Mouse (Mus musculus) erythroblast, embryonic 14.5 days (primary cell): ENCODE data around the gene Cpn1. TPM values are rescaled to one million over a fixed set of nuclear protein-coding genes. Genes with fewer than 3 reads are reported as not detected.
"Not testable (repeated sequence)": the region's sequence is repeated elsewhere in the genome, so short reads cannot be mapped to it uniquely, and the experiment has no call there.

Source experiments
- H3K27me3 ChIP-seq: 2 replicates; pipeline ENCODE4 v1.6.1; 2012; ENCODE audit warnings: inconsistent platforms; ENCODE audit not compliant: control insufficient read depth
- H3K36me3 ChIP-seq: 2 replicates; pipeline ENCODE4 v1.6.1; 2012; ENCODE audit warnings: mild to moderate bottlenecking, inconsistent platforms; ENCODE audit not compliant: control insufficient read depth
- H3K4me1 ChIP-seq: 2 replicates; pipeline ENCODE4 v1.6.1; 2012; ENCODE audit warnings: inconsistent platforms; ENCODE audit not compliant: control insufficient read depth
- H3K4me3 ChIP-seq: replicated peaks from 2 replicates; pipeline ENCODE3; 2012; ENCODE audit warnings: moderate library complexity, mild to moderate bottlenecking, inconsistent platforms
- H3K9me3 ChIP-seq: 2 replicates; pipeline ENCODE4 v1.6.1; 2012; ENCODE audit warnings: low read length, inconsistent platforms, mixed read lengths; ENCODE audit not compliant: control insufficient read depth
- GATA1 ChIP-seq: IDR thresholded peaks from 2 replicates; pipeline ENCODE4 v1.6.1; 2012; ENCODE audit warnings: low read length, inconsistent platforms, mixed read lengths
- TAL1 ChIP-seq: IDR thresholded peaks from 3 replicates; pipeline ENCODE4 v1.6.1; 2012; ENCODE audit warnings: low read length, inconsistent platforms, mixed read lengths
- polyA plus RNA-seq: library from polyadenylated mRNA; stranded (reverse); fragments of >175 nt; gene quantifications from 2 replicates; pipeline ENCODE4 v1.2.3, GENCODE M21; 2012

Gene Cpn1
- polyA plus RNA-seq, 1 experiment = 0.42 TPM

DNA sequence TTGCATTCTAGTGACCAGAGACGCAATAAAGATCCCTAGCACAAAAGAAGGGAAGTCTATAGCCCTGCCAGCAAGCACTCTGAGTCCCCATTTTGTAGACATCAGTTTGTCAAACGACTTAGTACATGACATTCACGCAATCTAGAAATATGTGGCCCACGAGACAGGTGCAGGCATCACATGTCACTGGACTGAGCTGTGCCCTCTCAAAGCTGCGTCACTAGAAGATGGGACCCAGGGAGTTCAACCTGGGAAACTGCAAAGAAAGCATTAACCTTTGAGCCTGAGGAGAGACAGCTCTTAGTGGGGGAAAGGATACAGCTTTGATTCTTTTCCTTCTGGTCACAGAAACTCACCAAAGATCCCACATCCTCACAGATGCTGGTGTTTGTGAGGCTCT, 31.1 kb downstream of the Cpn1 start:
- no peak overlapping the region for H3K4me3 ChIP-seq
- no peaks in the 10 kb centered on the region for H3K4me1 ChIP-seq
- no peaks in the 10 kb centered on the region; the same call in 1 of the 2 replicates for H3K36me3 ChIP-seq
- H3K27me3 ChIP-seq = no peaks in the 10 kb centered on the region
- no peaks in the 10 kb centered on the region for H3K9me3 ChIP-seq
- TF ChIP-seq GATA1 (no peak), TAL1 (no peak)

GRCm38 (mm10) chr19:43954864-43955263, 31.5 kb downstream of the Cpn1 start:
- no peak overlapping the region for H3K4me3 ChIP-seq
- no peaks in the 10 kb centered on the region for H3K4me1 ChIP-seq
- no peaks in the 10 kb centered on the region; the same call in 1 of the 2 replicates for H3K36me3 ChIP-seq
- TF ChIP-seq GATA1 (no peak), TAL1 (no peak)
- no peaks in the 10 kb centered on the region for H3K9me3 ChIP-seq
- H3K27me3 ChIP-seq = no peaks in the 10 kb centered on the region

DNA sequence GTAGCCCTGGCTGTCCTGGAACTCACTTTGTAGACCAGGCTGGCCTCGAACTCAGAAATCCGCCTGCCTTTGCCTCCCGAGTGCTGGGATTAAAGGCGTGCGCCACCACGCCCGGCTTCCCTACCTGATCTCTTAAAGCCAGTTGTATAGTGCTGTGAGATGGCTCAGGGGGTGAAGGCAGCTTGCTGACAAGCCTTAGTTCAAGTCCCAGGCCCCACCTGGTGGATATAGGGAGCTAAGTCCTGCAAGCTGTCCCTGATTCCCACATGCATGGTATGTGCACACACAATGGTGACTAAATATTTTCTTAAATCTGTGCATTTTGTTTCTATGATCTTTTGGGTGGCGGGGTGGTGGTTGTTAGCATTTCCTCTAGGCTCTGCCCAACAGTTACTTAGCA, 33.4 kb downstream of the Cpn1 start:
- H3K4me1 ChIP-seq, H3K4me3 ChIP-seq: not testable (repeated sequence)

GRCm38 (mm10) chr19:43949111-43949810, 37.1 kb downstream of the Cpn1 start:
- Histone ChIP-seq H3K9me3 (no peaks in the 10 kb centered on the region), H3K27me3 (no peaks in the 10 kb centered on the region; the same call in 1 of the 2 replicates), H3K4me3 (no peak overlapping the region), H3K4me1 (peaks cover 3% of the 10 kb centered on the region), H3K36me3 (no peaks in the 10 kb centered on the region)
- TF ChIP-seq GATA1 (no peak), TAL1 (no peak)

More for the DNA sequence above, 33.4 kb downstream of the Cpn1 start:
- not testable (repeated sequence) for H3K9me3 ChIP-seq, H3K27me3 ChIP-seq, H3K36me3 ChIP-seq

DNA sequence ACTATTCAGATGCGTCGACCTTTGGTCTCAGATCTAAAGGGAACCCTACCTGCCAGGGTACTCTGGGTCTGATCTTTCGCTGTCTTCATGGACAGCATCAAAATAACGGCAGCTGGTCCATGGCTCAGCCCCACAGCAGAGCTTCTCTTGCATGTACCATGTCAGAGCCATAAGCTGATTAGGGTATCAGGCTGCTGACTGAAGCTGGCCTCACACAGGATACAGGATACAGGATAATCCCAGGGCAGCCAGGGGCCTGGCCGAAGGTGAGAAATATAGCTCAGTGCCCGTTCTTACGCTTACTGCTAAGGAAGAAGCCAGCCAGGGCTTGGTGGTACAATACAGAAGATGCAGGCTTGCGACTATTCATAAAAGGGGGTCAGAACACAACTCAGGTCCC, 41.8 kb downstream of the Cpn1 start:
- TF ChIP-seq TAL1 (no peak), GATA1 (no peak)
- H3K36me3 ChIP-seq = no peaks in the 10 kb centered on the region
- H3K9me3 ChIP-seq = no peaks in the 10 kb centered on the region
- H3K27me3 ChIP-seq = peaks cover 12% of the 10 kb centered on the region
- no peak overlapping the region for H3K4me3 ChIP-seq
- H3K4me1 ChIP-seq = peaks cover 10% of the 10 kb centered on the region

- TF ChIP-seq TAL1 (no peak), GATA1 (no peak)
- no peaks in the 10 kb centered on the region for H3K36me3 ChIP-seq
- H3K27me3 ChIP-seq = peaks cover 26% of the 10 kb centered on the region
- H3K4me1 ChIP-seq = peaks cover 9% of the 10 kb centered on the region
- no peaks in the 10 kb centered on the region for H3K9me3 ChIP-seq
- no peak overlapping the region for H3K4me3 ChIP-seq
These were observed 43.3 kb downstream of the Cpn1 start for GRCm38 (mm10) chr19:43943076-43943475.

DNA sequence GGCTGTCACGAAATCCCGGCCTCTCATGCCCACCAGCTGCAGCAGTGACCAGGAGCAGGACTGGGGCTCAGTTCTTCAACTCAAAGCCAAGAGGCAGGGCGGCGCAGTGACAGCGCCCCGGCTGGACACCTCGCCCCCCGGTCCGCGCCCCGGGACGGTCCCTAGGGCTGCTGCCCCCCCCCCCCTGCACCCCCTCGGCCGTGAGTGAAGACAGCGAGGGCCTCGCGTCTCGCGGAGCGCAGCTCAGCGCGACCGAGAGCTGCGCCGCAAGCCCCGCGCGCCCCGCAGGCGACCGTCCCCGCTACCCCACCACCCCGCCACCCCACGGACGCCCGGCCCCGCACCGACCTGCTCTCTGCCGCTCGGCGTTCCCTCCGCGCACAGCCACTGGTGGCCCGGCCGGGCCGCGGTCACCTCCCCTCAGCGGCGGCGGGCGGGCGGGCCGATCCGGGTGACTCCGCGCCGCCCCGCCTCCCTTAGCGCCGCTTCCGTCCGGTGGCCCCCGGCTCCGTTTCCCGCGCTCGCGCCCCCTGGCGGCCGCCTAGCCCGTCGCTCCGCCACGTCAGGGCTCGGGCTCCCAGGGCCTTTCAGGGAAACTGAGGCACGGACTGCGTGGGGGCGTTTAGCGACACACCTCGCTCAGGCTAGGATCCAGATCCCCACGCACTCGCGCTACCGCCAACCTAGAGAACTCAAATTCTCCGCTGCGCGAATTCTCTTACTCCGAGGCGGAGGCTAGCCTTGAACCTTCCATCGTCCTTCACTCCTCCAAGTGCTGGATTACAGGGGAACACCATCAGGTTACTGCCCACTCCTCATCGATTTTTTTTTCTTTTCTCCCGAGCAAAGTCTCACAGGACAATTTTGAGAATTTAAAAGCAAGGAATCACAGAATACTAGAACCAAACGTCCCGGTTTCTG, 46.3 kb downstream of the Cpn1 start, which contains the start of gene Dnmbp:
Gene Dnmbp (minus strand): TSS at position 423 of the 921 bp plus-strand sequence.
- Histone ChIP-seq H3K27me3 (peaks cover 26% of the 10 kb centered on the region), H3K9me3 (no peaks in the 10 kb centered on the region), H3K36me3 (no peaks in the 10 kb centered on the region), H3K4me3 (peak within 1 kb of the TSS; percentile 64), H3K4me1 (peaks cover 9% of the 10 kb centered on the region)
- TF ChIP-seq GATA1 (no peak), TAL1 (no peak)

DNA sequence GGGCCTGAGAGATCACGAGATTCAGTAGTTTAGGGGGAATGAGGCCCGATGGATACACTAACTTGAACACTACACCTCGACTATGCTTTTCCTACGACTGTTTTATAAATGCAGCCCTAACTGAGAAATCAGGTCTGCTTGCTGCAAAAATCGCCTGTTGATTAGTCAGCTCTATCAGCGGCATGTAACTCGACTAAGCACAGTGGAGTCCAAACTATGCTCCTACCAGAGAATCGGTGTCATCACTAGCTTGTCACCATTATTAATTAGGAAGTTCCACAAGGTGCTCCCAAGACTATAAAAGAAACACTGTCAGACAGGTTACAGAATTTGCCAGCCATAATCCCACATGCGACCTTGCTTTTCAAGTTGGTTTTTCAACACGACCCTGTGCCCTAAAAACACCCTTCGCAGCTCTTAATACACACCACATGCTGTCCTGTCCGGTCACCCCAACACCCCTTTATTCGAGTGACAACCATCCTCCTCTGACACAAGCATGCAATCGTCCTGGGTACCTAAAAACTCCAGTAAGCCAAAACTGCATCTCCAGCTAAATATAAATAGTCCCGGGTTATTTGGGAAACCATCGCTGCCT, 47.1 kb downstream of the Cpn1 start:
- H3K36me3 ChIP-seq = no peaks in the 10 kb centered on the region
- peaks cover 26% of the 10 kb centered on the region for H3K27me3 ChIP-seq
- peak overlapping the region; percentile 64 for H3K4me3 ChIP-seq
- H3K9me3 ChIP-seq = no peaks in the 10 kb centered on the region
- peaks cover 9% of the 10 kb centered on the region for H3K4me1 ChIP-seq
- TF ChIP-seq TAL1 (no peak), GATA1 (no peak)

DNA sequence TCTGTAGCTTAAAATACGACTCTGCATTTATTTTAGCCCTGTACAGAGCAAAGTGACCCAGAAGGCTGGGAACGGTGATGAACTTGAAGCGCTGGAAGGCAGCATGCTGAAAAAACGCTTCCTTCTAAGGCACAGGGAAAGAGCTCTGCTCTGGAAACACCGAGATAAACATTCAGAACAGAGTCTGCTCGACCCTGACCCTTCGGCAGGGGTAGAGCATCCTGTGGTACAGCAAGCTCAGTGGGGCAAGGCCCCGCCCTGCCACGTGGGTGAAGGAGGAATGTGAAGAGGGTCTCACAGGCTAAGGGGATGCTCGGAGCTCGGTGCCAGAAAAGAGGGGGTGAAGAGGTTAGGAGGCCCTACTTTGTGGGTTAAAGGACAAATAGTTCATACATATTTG, 48.0 kb downstream of the Cpn1 start:
- peaks cover 9% of the 10 kb centered on the region for H3K4me1 ChIP-seq
- no peaks in the 10 kb centered on the region for H3K9me3 ChIP-seq
- TF ChIP-seq TAL1 = no peak
- TF ChIP-seq GATA1 = no peak

More for the DNA sequence above, 48.0 kb downstream of the Cpn1 start:
- no peaks in the 10 kb centered on the region for H3K36me3 ChIP-seq
- no peak overlapping the region for H3K4me3 ChIP-seq
- H3K27me3 ChIP-seq = peaks cover 26% of the 10 kb centered on the region
